Mouse (Mus musculus): ENCODE measurements around the gene 4930564D02Rik. TPM values are rescaled to one million over a fixed set of nuclear protein-coding genes. Genes with fewer than 3 reads are reported as not detected.

4930564D02Rik gene
- polyA plus RNA-seq, 1 experiment from 2014 or later, result not detected

DNA sequence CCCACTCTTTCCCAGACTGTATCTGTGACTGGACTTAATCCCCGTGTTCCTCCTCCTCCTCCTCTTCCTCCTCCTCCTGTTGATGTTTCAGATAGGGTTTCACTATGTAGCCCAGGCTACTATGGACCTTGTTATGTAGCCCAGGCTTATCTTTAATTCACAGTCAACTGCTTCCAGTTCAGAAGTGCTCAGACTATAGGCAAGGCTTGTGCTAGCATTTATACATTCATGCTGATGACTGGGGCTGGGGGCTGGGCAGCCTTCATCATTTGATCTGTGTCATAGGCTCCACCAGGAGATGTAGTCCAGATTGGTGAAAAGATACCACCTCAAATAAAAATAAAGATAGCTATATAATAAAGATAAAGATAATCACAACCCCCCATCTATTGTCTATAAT is 4.7 kb upstream of the 4930564D02Rik start:
- Histone ChIP-seq H3K4me1 (replicated peaks; ENCODE audit: control insufficient read depth, insufficient read depth, low read length) (no peaks in the 10 kb centered on the region), H3K4me2 (replicated peaks; ENCODE audit: low read depth, low read length) (no peak overlapping the region), H3K9ac (ENCODE audit: low read depth, low read length) (no peak overlapping the region), H3K9me3 (ENCODE audit: control insufficient read depth, low read length) (no peaks in the 10 kb centered on the region), H3K27ac (ENCODE audit: low read depth, low read length) (no peak overlapping the region), H3K4me3 (ENCODE audit: low read depth, low read length) (no peak overlapping the region), H3K27me3 (ENCODE audit: control insufficient read depth, insufficient read depth, low read length) (no peaks in the 10 kb centered on the region), H3K36me3 (ENCODE audit: control insufficient read depth, insufficient read depth, low read length) (no peaks in the 10 kb centered on the region)
- ATAC-seq (ENCODE audit: low FRiP score) (no peak), DNase-seq (ENCODE audit: low spot score) (no peak)
- 59% methylated on average over 1 of the region's 1 CpGs for WGBS

DNA sequence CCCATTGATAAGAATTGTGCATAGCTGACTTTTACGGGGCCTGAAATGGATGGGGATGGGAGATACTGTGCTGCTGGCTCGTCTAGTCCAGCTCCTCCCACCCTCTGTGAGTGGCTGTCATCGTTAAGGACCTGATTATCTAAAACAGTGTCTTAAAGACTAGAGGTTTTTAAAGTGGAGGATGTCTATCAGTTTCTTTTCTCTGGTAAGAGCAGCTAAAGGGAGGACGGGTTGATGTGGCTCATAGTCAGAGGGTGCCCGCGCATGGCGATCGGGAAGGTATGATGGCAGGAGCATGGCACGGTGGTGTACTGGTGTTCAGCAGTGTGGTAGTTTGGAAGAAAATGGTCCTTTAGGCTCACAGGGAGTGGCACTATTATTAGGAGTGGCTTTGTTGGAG is 4.0 kb upstream of the 4930564D02Rik start:
- Histone ChIP-seq H3K9me3 (ENCODE audit: control insufficient read depth, low read length) (no peaks in the 10 kb centered on the region), H3K4me2 (replicated peaks; ENCODE audit: low read depth, low read length) (no peak overlapping the region), H3K4me1 (replicated peaks; ENCODE audit: control insufficient read depth, insufficient read depth, low read length) (no peaks in the 10 kb centered on the region), H3K27ac (ENCODE audit: low read depth, low read length) (no peak overlapping the region), H3K9ac (ENCODE audit: low read depth, low read length) (no peak overlapping the region), H3K27me3 (ENCODE audit: control insufficient read depth, insufficient read depth, low read length) (no peaks in the 10 kb centered on the region), H3K4me3 (ENCODE audit: low read depth, low read length) (no peak overlapping the region), H3K36me3 (ENCODE audit: control insufficient read depth, insufficient read depth, low read length) (no peaks in the 10 kb centered on the region)
- 86% methylated on average over 9 of the region's 9 CpGs for WGBS
- no peak for ATAC-seq (ENCODE audit: low FRiP score)
- no peak for DNase-seq (ENCODE audit: low spot score)

DNA sequence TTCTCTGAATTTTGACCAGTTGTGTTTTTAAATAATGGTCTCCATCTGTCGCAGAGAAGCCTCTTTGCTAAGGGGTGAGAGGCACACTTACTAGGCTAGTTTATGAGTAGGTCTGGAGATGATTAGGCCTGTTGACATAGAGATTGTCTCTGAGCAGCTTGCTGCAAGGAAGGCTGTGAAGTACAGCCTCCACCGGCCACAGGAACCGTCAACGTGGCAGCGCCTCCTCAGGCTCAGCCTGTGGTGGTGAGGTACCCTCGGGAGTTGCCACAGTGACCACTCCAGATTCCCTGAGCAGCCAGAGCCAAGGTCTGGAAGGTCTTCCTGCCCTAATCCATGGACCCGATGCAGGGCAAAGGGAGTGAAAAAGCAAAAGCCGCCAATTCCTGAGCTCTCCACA is 3.9 kb downstream of the 4930564D02Rik start:
- Histone ChIP-seq H3K27me3 (ENCODE audit: control insufficient read depth, insufficient read depth, low read length) (no peaks in the 10 kb centered on the region), H3K36me3 (ENCODE audit: control insufficient read depth, insufficient read depth, low read length) (no peaks in the 10 kb centered on the region), H3K4me3 (ENCODE audit: low read depth, low read length) (no peak overlapping the region), H3K27ac (ENCODE audit: low read depth, low read length) (no peak overlapping the region), H3K9me3 (ENCODE audit: control insufficient read depth, low read length) (no peaks in the 10 kb centered on the region), H3K9ac (ENCODE audit: low read depth, low read length) (no peak overlapping the region), H3K4me2 (replicated peaks; ENCODE audit: low read depth, low read length) (no peak overlapping the region), H3K4me1 (replicated peaks; ENCODE audit: control insufficient read depth, insufficient read depth, low read length) (no peaks in the 10 kb centered on the region)
- no peak for DNase-seq (ENCODE audit: low spot score)
- WGBS, result 70% methylated on average over 8 of the region's 8 CpGs
- no peak for ATAC-seq (ENCODE audit: low FRiP score)

DNA sequence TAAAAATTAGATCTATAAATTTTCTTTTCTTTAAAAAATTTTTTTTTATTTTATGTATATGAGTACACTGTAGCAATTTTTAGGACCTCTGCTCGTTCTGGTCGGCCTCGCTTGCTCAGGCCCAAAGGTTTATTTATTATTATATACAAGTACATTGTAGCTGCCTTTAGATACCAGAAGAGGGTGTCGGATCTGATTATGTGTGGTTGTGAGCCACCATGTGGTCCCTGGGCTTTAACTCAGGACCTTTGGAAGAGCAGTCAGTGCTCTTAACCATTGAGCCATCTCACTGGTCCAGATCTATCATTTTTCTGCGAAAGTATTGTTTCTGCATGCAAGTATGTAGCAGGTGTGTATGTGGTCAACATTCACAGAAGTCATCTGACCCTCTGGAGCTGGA is 4.6 kb downstream of the 4930564D02Rik start:
- Histone ChIP-seq H3K4me3 (ENCODE audit: low read depth, low read length) (no peak overlapping the region), H3K9ac (ENCODE audit: low read depth, low read length) (no peak overlapping the region), H3K27me3 (ENCODE audit: control insufficient read depth, insufficient read depth, low read length) (no peaks in the 10 kb centered on the region), H3K4me1 (replicated peaks; ENCODE audit: control insufficient read depth, insufficient read depth, low read length) (no peaks in the 10 kb centered on the region), H3K9me3 (ENCODE audit: control insufficient read depth, low read length) (no peaks in the 10 kb centered on the region), H3K4me2 (replicated peaks; ENCODE audit: low read depth, low read length) (no peak overlapping the region), H3K36me3 (ENCODE audit: control insufficient read depth, insufficient read depth, low read length) (no peaks in the 10 kb centered on the region), H3K27ac (ENCODE audit: low read depth, low read length) (no peak overlapping the region)
- 90% methylated on average over 5 of the region's 5 CpGs for WGBS
- no peak for DNase-seq (ENCODE audit: low spot score)
- ATAC-seq (ENCODE audit: low FRiP score), result no peak

DNA sequence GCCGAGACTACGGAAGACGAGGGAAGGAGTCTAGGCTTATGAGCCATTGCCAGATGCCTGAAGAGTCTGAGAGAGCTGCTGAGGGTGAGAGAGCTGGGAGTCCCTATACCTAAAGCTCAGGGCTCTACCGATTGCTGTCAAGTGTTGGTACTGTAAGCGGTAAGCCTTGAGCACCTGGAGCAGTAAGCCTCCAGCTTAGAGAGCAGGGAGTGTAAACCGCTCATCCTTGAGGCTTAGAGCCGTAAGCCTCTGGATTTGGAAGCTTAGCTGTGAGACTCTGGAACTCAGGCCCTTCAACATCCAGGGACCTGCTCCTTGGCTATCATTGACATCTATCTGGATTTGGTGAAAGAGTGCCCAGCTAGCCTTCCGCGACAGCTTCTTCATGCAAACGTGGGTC is 5.9 kb downstream of the 4930564D02Rik start:
- Histone ChIP-seq H3K27me3 (ENCODE audit: control insufficient read depth, insufficient read depth, low read length) (no peaks in the 10 kb centered on the region), H3K4me3 (ENCODE audit: low read depth, low read length) (no peak overlapping the region), H3K27ac (ENCODE audit: low read depth, low read length) (no peak overlapping the region), H3K36me3 (ENCODE audit: control insufficient read depth, insufficient read depth, low read length) (no peaks in the 10 kb centered on the region), H3K4me1 (replicated peaks; ENCODE audit: control insufficient read depth, insufficient read depth, low read length) (no peaks in the 10 kb centered on the region), H3K9ac (ENCODE audit: low read depth, low read length) (no peak overlapping the region), H3K9me3 (ENCODE audit: control insufficient read depth, low read length) (no peaks in the 10 kb centered on the region), H3K4me2 (replicated peaks; ENCODE audit: low read depth, low read length) (no peak overlapping the region)
- DNase-seq (ENCODE audit: low spot score) (no peak), ATAC-seq (ENCODE audit: low FRiP score) (no peak)
- WGBS, result 91% methylated on average over 10 of the region's 10 CpGs

DNA sequence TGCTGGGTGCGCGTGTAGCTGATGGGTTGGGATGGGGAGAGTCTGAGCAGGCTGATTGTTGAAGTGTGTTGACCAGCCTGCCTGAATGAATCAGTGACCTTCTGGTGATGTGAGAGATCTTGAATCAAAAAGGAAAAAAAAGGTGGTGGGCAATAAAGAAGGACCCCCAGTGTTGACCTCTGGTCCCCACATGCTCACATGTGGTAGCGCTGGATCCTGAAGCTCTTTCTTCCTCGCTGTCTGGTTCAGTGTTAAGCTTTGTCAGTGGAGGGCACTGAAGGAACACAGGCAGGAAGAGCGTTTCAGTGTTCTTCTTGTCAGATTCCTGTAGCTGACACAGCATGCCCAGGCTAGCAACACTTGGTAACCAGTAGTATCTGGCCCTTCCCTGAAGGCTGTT is 9.2 kb downstream of the 4930564D02Rik start:
- ATAC-seq (ENCODE audit: low FRiP score), result no peak
- Histone ChIP-seq H3K4me1 (replicated peaks; ENCODE audit: control insufficient read depth, insufficient read depth, low read length) (no peaks in the 10 kb centered on the region; the same call in 1 of the 2 replicates), H3K27me3 (ENCODE audit: control insufficient read depth, insufficient read depth, low read length) (no peaks in the 10 kb centered on the region), H3K9ac (ENCODE audit: low read depth, low read length) (no peak overlapping the region), H3K9me3 (ENCODE audit: control insufficient read depth, low read length) (no peaks in the 10 kb centered on the region), H3K4me3 (ENCODE audit: low read depth, low read length) (no peak overlapping the region), H3K36me3 (ENCODE audit: control insufficient read depth, insufficient read depth, low read length) (no peaks in the 10 kb centered on the region), H3K4me2 (replicated peaks; ENCODE audit: low read depth, low read length) (no peak overlapping the region), H3K27ac (ENCODE audit: low read depth, low read length) (no peak overlapping the region)
- 93% methylated on average over 5 of the region's 5 CpGs for WGBS
- DNase-seq (ENCODE audit: low spot score), result no peak

DNA sequence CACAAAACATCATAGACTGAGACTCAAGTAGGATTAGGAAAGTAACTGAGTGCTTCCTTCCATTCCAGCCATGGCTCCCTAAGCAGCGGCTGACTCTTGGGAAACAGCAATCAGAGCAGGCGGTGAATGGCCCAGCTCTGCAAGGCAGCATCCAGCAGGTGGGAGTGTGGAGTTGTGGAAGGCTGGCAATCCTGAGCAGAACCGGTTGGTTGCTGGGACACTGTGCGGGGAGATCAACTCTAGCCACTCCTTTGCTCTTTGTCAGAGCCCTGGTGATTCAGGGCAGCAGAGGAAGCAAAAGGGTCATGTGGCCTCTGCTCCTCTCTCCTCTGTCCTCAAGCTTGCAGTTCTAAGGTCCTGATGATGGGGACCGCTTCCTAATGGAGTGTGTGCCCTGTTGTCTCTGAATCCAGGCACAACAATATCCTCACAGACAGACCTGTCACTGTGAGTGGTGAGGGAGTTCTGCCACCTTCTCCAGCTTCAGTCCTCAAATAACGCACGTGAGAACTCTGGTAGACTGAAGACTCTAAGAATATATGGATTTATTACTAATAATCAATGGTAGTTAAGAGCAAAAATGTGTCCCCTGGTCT is 11.7 kb downstream of the 4930564D02Rik start:
- H3K4me2 ChIP-seq (replicated peaks; ENCODE audit: low read depth, low read length), result no peak overlapping the region
- no peaks in the 10 kb centered on the region for H3K9me3 ChIP-seq (ENCODE audit: control insufficient read depth, low read length)
- H3K9ac ChIP-seq (ENCODE audit: low read depth, low read length), result no peak overlapping the region
- DNase-seq (ENCODE audit: low spot score), result peak; percentile 82
- ATAC-seq (ENCODE audit: low FRiP score), result peak; percentile 86
- H3K27ac ChIP-seq (ENCODE audit: low read depth, low read length), result no peak overlapping the region
- no peaks in the 10 kb centered on the region for H3K36me3 ChIP-seq (ENCODE audit: control insufficient read depth, insufficient read depth, low read length)
- no peaks in the 10 kb centered on the region; the same call in 1 of the 2 replicates for H3K4me1 ChIP-seq (replicated peaks; ENCODE audit: control insufficient read depth, insufficient read depth, low read length)
- H3K27me3 ChIP-seq (ENCODE audit: control insufficient read depth, insufficient read depth, low read length), result no peaks in the 10 kb centered on the region
- 24% methylated on average over 7 of the region's 7 CpGs for WGBS
- H3K4me3 ChIP-seq (ENCODE audit: low read depth, low read length), result no peak overlapping the region

DNA sequence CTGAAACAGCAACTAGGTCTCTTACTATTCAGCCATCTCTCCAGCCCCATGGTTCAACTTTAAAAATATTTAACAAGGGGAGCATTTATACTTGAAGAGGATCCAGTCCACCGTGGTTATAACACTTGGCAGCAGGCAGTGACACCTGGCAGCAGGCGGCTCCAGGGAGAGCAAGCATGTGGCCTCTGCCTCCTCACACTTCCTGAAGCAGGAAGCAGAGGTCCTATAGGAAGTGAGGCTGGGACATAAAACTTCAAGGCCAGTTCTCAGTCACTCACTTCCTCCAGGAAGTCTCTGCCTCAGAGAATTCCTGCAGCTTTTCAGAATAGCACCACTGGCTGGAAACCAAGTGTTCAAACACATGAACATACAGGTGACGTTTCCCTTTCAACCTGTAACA is 20.7 kb downstream of the 4930564D02Rik start:
- DNase-seq (ENCODE audit: low spot score), result no peak
- WGBS, result 81% methylated on average over 3 of the region's 3 CpGs

DNA sequence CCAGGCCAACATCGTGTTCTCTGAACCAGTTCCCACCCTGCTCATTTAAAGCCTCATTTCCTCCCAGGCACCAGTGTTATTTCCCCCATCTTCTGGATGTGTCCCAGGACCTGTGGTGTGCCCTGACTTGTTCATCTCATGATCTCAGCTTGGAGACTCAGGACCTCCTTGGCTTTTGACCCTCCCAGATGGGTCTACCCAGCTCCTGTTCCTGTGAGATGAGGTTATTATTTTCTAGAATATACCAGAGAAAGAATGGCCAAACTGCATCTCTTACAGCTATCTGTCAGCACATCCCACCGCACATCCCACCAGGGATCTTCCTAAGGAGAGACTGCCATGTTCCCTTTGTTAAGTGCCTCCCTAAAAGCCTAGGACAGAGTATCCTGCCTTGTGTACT is 22.0 kb downstream of the 4930564D02Rik start:
- no peak for ATAC-seq (ENCODE audit: low FRiP score)
- no peak overlapping the region for H3K4me3 ChIP-seq (ENCODE audit: low read depth, low read length)
- 82% methylated on average over 2 of the region's 2 CpGs for WGBS
- no peaks in the 10 kb centered on the region for H3K4me1 ChIP-seq (replicated peaks; ENCODE audit: control insufficient read depth, insufficient read depth, low read length)
- H3K27ac ChIP-seq (ENCODE audit: low read depth, low read length), result no peak overlapping the region
- no peak overlapping the region for H3K9ac ChIP-seq (ENCODE audit: low read depth, low read length)
- H3K36me3 ChIP-seq (ENCODE audit: control insufficient read depth, insufficient read depth, low read length), result no peaks in the 10 kb centered on the region
- H3K9me3 ChIP-seq (ENCODE audit: control insufficient read depth, low read length), result no peaks in the 10 kb centered on the region
- H3K4me2 ChIP-seq (replicated peaks; ENCODE audit: low read depth, low read length), result no peak overlapping the region
- no peak for DNase-seq (ENCODE audit: low spot score)
- H3K27me3 ChIP-seq (ENCODE audit: control insufficient read depth, insufficient read depth, low read length), result no peaks in the 10 kb centered on the region

More for the DNA sequence above, 20.7 kb downstream of the 4930564D02Rik start:
- Histone ChIP-seq H3K36me3 (ENCODE audit: control insufficient read depth, insufficient read depth, low read length) (no peaks in the 10 kb centered on the region), H3K27ac (ENCODE audit: low read depth, low read length) (no peak overlapping the region), H3K4me1 (replicated peaks; ENCODE audit: control insufficient read depth, insufficient read depth, low read length) (no peaks in the 10 kb centered on the region), H3K4me2 (replicated peaks; ENCODE audit: low read depth, low read length) (no peak overlapping the region), H3K27me3 (ENCODE audit: control insufficient read depth, insufficient read depth, low read length) (no peaks in the 10 kb centered on the region), H3K9ac (ENCODE audit: low read depth, low read length) (no peak overlapping the region), H3K4me3 (ENCODE audit: low read depth, low read length) (no peak overlapping the region), H3K9me3 (ENCODE audit: control insufficient read depth, low read length) (no peaks in the 10 kb centered on the region)
- no peak for ATAC-seq (ENCODE audit: low FRiP score)

Measured in hindbrain, embryonic 11.5 days (tissue).